Mouse (Mus musculus): Measurements from ENCODE around the gene Ces3a. TPM values are rescaled to one million over a fixed set of nuclear protein-coding genes. Genes with fewer than 3 reads are reported as not detected.

Gene Ces3a
- total and polyA plus RNA-seq, 2 experiments = 925 to 1,045 TPM

DNA sequence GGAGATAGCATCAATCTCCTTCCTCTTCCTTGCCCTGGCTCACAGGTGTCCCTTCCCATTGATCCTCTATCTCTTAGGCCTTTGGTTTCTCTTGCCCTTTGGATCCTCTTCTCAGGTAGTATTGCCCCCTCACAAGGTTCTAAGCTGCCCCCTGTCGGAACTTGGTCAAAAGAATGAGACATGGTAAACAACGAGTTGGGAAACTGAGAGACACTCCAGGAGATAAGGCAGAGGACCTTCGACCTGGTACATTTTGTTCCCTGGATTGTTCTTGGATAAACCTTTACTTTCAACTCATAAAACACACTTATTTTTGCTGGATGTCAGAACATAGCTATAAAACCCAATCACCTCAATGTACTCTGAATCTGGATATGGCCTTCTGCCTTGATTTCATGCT, 55.8 kb downstream of the Ces3a start:
- Histone ChIP-seq H3K79me2 (ENCODE audit: control insufficient read depth, insufficient read depth, low read length) (no peaks in the 10 kb centered on the region), H3K4me1 (ENCODE audit: control insufficient read depth, insufficient read depth, low read length) (peaks cover 19% of the 10 kb centered on the region), H3K36me3 (ENCODE audit: control insufficient read depth, insufficient read depth, low read length) (no peaks in the 10 kb centered on the region), H3K9ac (ENCODE audit: low read depth, low read length) (peak overlapping the region; percentile 75), H3K27ac (replicated peaks; ENCODE audit: insufficient read depth, low read depth, low read length) (peak overlapping the region; percentile 99), H3K27me3 (ENCODE audit: control insufficient read depth, insufficient read depth, low read length) (no peaks in the 10 kb centered on the region), H3K4me3 (ENCODE audit: insufficient read depth, low read depth, low read length) (no peak overlapping the region)
- TF ChIP-seq CTCF (IDR thresholded peaks at IDR 0.05; ENCODE audit: low read depth, low read length) (peak; percentile 20), POLR2A (IDR thresholded peaks at IDR 0.05; ENCODE audit: extremely low read depth, insufficient read depth, low read length) (no peak)
- 17% methylated on average over 3 of the region's 3 CpGs for WGBS
- DNase-seq (ENCODE audit: extremely low read depth, low read depth, low spot score) = peak; percentile 95

Other genes with a start within 250 kb of the Ces3a start
- 0.07 and 0.46 TPM in 2 replicates for gene Ces2b, start 217.0 kb upstream of the Ces3a start, total RNA-seq (2014; rRNA removed)
- 0.05 and 0.29 TPM in 2 replicates for gene Ces2b, start 217.0 kb upstream of the Ces3a start, polyA plus RNA-seq (2012; rRNA removed)
- 27.8 and 111 TPM in 2 replicates for gene Ces2c, start 201.5 kb upstream of the Ces3a start, total RNA-seq (2014; rRNA removed)
- gene Ces2c, start 201.5 kb upstream of the Ces3a start, polyA plus RNA-seq (2012; rRNA removed) = 36.1 and 49.1 TPM in 2 replicates
- gene Ces2e, start 122.3 kb upstream of the Ces3a start, total RNA-seq (2014; rRNA removed) = 120 and 259 TPM in 2 replicates
- gene Ces2e, start 122.3 kb upstream of the Ces3a start, polyA plus RNA-seq (2012; rRNA removed) = 137 and 182 TPM in 2 replicates
- not detected in 2 replicates for gene Ces2f, start 101.2 kb upstream of the Ces3a start, total RNA-seq (2014; rRNA removed)
- gene Ces2f, start 101.2 kb upstream of the Ces3a start, polyA plus RNA-seq (2012; rRNA removed) = not detected in 2 replicates
- gene Ces2g, start 86.9 kb upstream of the Ces3a start, total RNA-seq (2014; rRNA removed) = 34.6 and 36.9 TPM in 2 replicates
- 19.6 and 31.6 TPM in 2 replicates for gene Ces2g, start 86.9 kb upstream of the Ces3a start, polyA plus RNA-seq (2012; rRNA removed)
- 0.07 and 0.18 TPM in 2 replicates for gene Ces2h, start 47.7 kb upstream of the Ces3a start, total RNA-seq (2014; rRNA removed)
- gene Ces2h, start 47.7 kb upstream of the Ces3a start, polyA plus RNA-seq (2012; rRNA removed) = 0.22 and 0.26 TPM in 2 replicates
- gene Ces3b, start 35.2 kb downstream of the Ces3a start, total RNA-seq (2014; rRNA removed) = 271 and 504 TPM in 2 replicates
- 213 and 453 TPM in 2 replicates for gene Ces3b, start 35.2 kb downstream of the Ces3a start, polyA plus RNA-seq (2012; rRNA removed)
- gene Ces4a, start 83.2 kb downstream of the Ces3a start, total RNA-seq (2014; rRNA removed) = 0.13 and 0.55 TPM in 2 replicates
- 0.09 and 0.93 TPM in 2 replicates for gene Ces4a, start 83.2 kb downstream of the Ces3a start, polyA plus RNA-seq (2012; rRNA removed)
- 13.2 and 15.7 TPM in 2 replicates for gene Cbfb, start 122.1 kb downstream of the Ces3a start, total RNA-seq (2014; rRNA removed)
- 1.8 and 2.8 TPM in 2 replicates for gene Cbfb, start 122.1 kb downstream of the Ces3a start, polyA plus RNA-seq (2012; rRNA removed)
- 67.3 and 67.5 TPM in 2 replicates for gene D230025D16Rik, start 176.5 kb downstream of the Ces3a start, total RNA-seq (2014; rRNA removed)
- gene D230025D16Rik, start 176.5 kb downstream of the Ces3a start, polyA plus RNA-seq (2012; rRNA removed) = 39.0 and 54.9 TPM in 2 replicates
- 0.74 and 0.87 TPM in 2 replicates for gene B3gnt9, start 206.6 kb downstream of the Ces3a start, total RNA-seq (2014; rRNA removed)
- gene B3gnt9, start 206.6 kb downstream of the Ces3a start, polyA plus RNA-seq (2012; rRNA removed) = 1.2 and 1.4 TPM in 2 replicates
- 11.8 and 12.3 TPM in 2 replicates for gene Tradd, start 216.0 kb downstream of the Ces3a start, total RNA-seq (2014; rRNA removed)
- gene Tradd, start 216.0 kb downstream of the Ces3a start, polyA plus RNA-seq (2012; rRNA removed) = 16.1 and 18.6 TPM in 2 replicates
- gene Fbxl8, start 216.0 kb downstream of the Ces3a start, total RNA-seq (2014; rRNA removed) = 1.9 and 3.4 TPM in 2 replicates
- 6.7 and 7.3 TPM in 2 replicates for gene Fbxl8, start 216.0 kb downstream of the Ces3a start, polyA plus RNA-seq (2012; rRNA removed)
- gene Hsf4, start 221.2 kb downstream of the Ces3a start, total RNA-seq (2014; rRNA removed) = 4.4 and 4.8 TPM in 2 replicates
- gene Hsf4, start 221.2 kb downstream of the Ces3a start, polyA plus RNA-seq (2012; rRNA removed) = 9.4 and 11.0 TPM in 2 replicates
- gene Nol3, start 227.5 kb downstream of the Ces3a start, total RNA-seq (2014; rRNA removed) = 0.27 and 0.37 TPM in 2 replicates
- gene Nol3, start 227.5 kb downstream of the Ces3a start, polyA plus RNA-seq (2012; rRNA removed) = 0.40 and 0.43 TPM in 2 replicates
- gene 4931428F04Rik, start 241.3 kb downstream of the Ces3a start, total RNA-seq (2014; rRNA removed) = 0.46 and 1.0 TPM in 2 replicates
- 0.92 and 1.7 TPM in 2 replicates for gene 4931428F04Rik, start 241.3 kb downstream of the Ces3a start, polyA plus RNA-seq (2012; rRNA removed)
- gene Exoc3l, start 247.5 kb downstream of the Ces3a start, total RNA-seq (2014; rRNA removed) = 3.6 TPM in 2 replicates
- gene Exoc3l, start 247.5 kb downstream of the Ces3a start, polyA plus RNA-seq (2012; rRNA removed) = 4.6 and 9.3 TPM in 2 replicates
- 4.4 and 7.2 TPM in 2 replicates for gene E2f4, start 249.1 kb downstream of the Ces3a start, total RNA-seq (2014; rRNA removed)
- 41.7 and 59.0 TPM in 2 replicates for gene E2f4, start 249.1 kb downstream of the Ces3a start, polyA plus RNA-seq (2012; rRNA removed)